Mouse (Mus musculus): ENCODE measurements around the gene Tmem107.

DNA sequence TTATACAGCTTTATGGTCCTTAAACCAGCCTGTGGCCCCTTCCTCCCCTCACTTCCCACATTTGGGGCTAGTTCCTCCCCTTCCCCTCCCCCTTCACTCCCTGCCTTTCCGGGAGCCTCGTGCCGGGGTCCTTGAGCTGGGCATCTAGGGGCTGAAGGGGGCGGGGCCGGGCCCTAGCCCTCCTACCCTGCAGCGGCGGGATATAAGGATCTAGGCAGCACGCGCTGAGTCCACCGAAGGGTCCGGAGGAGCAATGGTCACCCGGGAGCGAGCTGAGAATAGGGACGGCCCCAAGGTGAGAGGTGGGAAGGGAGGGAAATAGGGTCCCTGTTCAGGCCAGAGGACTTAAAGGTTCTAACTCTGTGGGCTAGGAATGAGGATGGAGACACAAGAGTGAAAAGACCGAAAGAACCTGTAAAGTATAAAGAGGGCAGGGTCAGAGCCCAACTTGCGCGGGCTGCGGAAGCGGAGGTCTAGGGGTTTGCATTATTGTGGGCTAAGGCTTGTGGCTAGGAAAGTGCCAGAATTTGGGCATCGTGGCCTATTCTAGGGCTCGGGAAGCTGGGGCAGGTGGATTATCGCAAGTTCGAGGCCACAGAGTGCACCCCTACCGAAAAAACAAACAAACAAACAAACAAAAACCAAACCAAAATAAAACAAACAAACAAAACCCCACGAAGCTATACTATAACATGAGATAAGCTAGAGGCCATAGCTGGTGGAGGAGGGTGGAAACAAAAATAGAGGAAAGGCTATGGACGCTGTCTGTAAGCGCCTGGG, 49.8 kb downstream of the Tmem107 start, which contains the start of gene Hes7:
- TF ChIP-seq CTCF (IDR thresholded peaks at IDR 0.05): no peak
- TF ChIP-seq EP300 (IDR thresholded peaks at IDR 0.05): no peak
